Mouse (Mus musculus) splenic B cell, adult 2 months (primary cell): ENCODE data around the gene Zfp11.
"Not testable (repeated sequence)": the region's sequence is repeated elsewhere in the genome, so short reads cannot be mapped to it uniquely, and the experiment has no call there.

Source experiments
- DNase-seq: peaks from one replicate; pipeline ENCODE4 v3.0.0-alpha.2; 2011; ENCODE audit warnings: low read depth, low spot score
- H3K27me3 ChIP-seq: 2 replicates; pipeline ENCODE4 v1.6.1; 2012; ENCODE audit warnings: mild to moderate bottlenecking, low read length, moderate library complexity, mixed read lengths; ENCODE audit not compliant: control insufficient read depth, poor library complexity, insufficient read depth, severe bottlenecking
- H3K36me3 ChIP-seq: 2 replicates; pipeline ENCODE4 v1.6.1; 2012; ENCODE audit warnings: mild to moderate bottlenecking, low read length, moderate library complexity, mixed read lengths; ENCODE audit not compliant: control insufficient read depth, poor library complexity, insufficient read depth, severe bottlenecking

Zfp11 gene

GRCm38 (mm10) chr5:129670036-129670458 is at the start of gene Zfp11:
Gene Zfp11 (minus strand): TSS chr5:129670099.
- H3K36me3 ChIP-seq, result no peaks in the 10 kb centered on the region
- peak; percentile 56 for DNase-seq
- H3K27me3 ChIP-seq, result no peaks in the 10 kb centered on the region

- Histone ChIP-seq H3K36me3 (peaks cover 5% of the 10 kb centered on the region; the same call in 1 of the 2 replicates), H3K27me3 (no peaks in the 10 kb centered on the region)
- DNase-seq, result no peak
These were observed 47.1 kb upstream of the Zfp11 start for GRCm38 (mm10) chr5:129717016-129717415.

GRCm38 (mm10) chr5:129715326-129715861 is 45.5 kb upstream of the Zfp11 start, which contains the start of gene Mrps17:
Gene Mrps17 (plus strand): TSS chr5:129715497.
- DNase-seq, result peak; percentile 93

GRCm38 (mm10) chr5:129708412-129708811 is 38.5 kb upstream of the Zfp11 start, which contains the start of gene Sept14:
Gene Sept14 (minus strand): TSS chr5:129708512.
- DNase-seq, result no peak
- no peaks in the 10 kb centered on the region for H3K36me3 ChIP-seq
- no peaks in the 10 kb centered on the region for H3K27me3 ChIP-seq

More at GRCm38 (mm10) chr5:129715326-129715861, 45.5 kb upstream of the Zfp11 start, which contains the start of gene Mrps17:
- H3K27me3 ChIP-seq, result no peaks in the 10 kb centered on the region
- H3K36me3 ChIP-seq, result peaks cover 5% of the 10 kb centered on the region; the same call in 1 of the 2 replicates

GRCm38 (mm10) chr5:129703368-129703767 is 33.5 kb upstream of the Zfp11 start:
- no peaks in the 10 kb centered on the region for H3K27me3 ChIP-seq

GRCm38 (mm10) chr5:129701706-129702105 is 31.8 kb upstream of the Zfp11 start:
- no peaks in the 10 kb centered on the region for H3K27me3 ChIP-seq
- DNase-seq, result no peak

More at GRCm38 (mm10) chr5:129703368-129703767, 33.5 kb upstream of the Zfp11 start:
- DNase-seq, result no peak
- H3K36me3 ChIP-seq, result no peaks in the 10 kb centered on the region

GRCm38 (mm10) chr5:129700506-129700905 is 30.6 kb upstream of the Zfp11 start:
- H3K27me3 ChIP-seq, result no peaks in the 10 kb centered on the region
- no peaks in the 10 kb centered on the region for H3K36me3 ChIP-seq
- DNase-seq, result no peak

More at GRCm38 (mm10) chr5:129701706-129702105, 31.8 kb upstream of the Zfp11 start:
- H3K36me3 ChIP-seq, result no peaks in the 10 kb centered on the region

- DNase-seq, result no peak
- Histone ChIP-seq H3K36me3 (no peaks in the 10 kb centered on the region), H3K27me3 (no peaks in the 10 kb centered on the region)
These were observed 20.6 kb upstream of the Zfp11 start for GRCm38 (mm10) chr5:129690528-129690927.

GRCm38 (mm10) chr5:129687621-129688020 is 17.7 kb upstream of the Zfp11 start:
- DNase-seq, result no peak
- Histone ChIP-seq H3K36me3 (no peaks in the 10 kb centered on the region), H3K27me3 (no peaks in the 10 kb centered on the region)

GRCm38 (mm10) chr5:129685141-129685540 is 15.2 kb upstream of the Zfp11 start:
- H3K27me3 ChIP-seq, DNase-seq, H3K36me3 ChIP-seq: not testable (repeated sequence)

GRCm38 (mm10) chr5:129669453-129670035 is 355 bp downstream of the Zfp11 start:
- Histone ChIP-seq H3K36me3 (no peaks in the 10 kb centered on the region), H3K27me3 (no peaks in the 10 kb centered on the region)
- no peak for DNase-seq

GRCm38 (mm10) chr5:129667851-129668250 is 2.0 kb downstream of the Zfp11 start:
- Histone ChIP-seq H3K27me3 (no peaks in the 10 kb centered on the region), H3K36me3 (no peaks in the 10 kb centered on the region)
- DNase-seq, result no peak

GRCm38 (mm10) chr5:129666271-129666909 is 3.5 kb downstream of the Zfp11 start:
- no peak for DNase-seq
- no peaks in the 10 kb centered on the region for H3K27me3 ChIP-seq
- H3K36me3 ChIP-seq, result no peaks in the 10 kb centered on the region

- Histone ChIP-seq H3K27me3 (no peaks in the 10 kb centered on the region), H3K36me3 (no peaks in the 10 kb centered on the region)
- DNase-seq, result no peak
These were observed 5.8 kb downstream of the Zfp11 start for GRCm38 (mm10) chr5:129664090-129664489.

GRCm38 (mm10) chr5:129657931-129658330 is 12.0 kb downstream of the Zfp11 start:
- Histone ChIP-seq H3K36me3 (no peaks in the 10 kb centered on the region), H3K27me3 (no peaks in the 10 kb centered on the region)
- DNase-seq, result no peak
